ENCODE assay signal across 16 mouse cellular contexts in genomic region chr9:27556315-27557225, GRCm38 (mm10).
A peak's percentile ranks its signal among the peaks of the same experiment; 100 is the strongest.
DNase-seq lines count a peak whose midpoint lies in the region.
"Had no signal": no experiment of that assay in that cellular context is flagged by ENCODE, and none has a peak within 500 bp of the region (broad histone marks: within the 10 kb centered on the region; RNA-seq: fewer than 3 reads in every experiment).

No protein-coding gene starts in this region.

- H3K27ac ChIP-seq in midbrain, embryonic 10.5 days (replicated peaks): peak overlapping the region; percentile 80
- H3K27ac ChIP-seq: embryonic facial prominence, embryonic 15.5 days; liver, embryonic 14.5 days had no signal

- peaks cover 24% of the 10 kb centered on the region for H3K4me1 ChIP-seq in midbrain, embryonic 10.5 days
- H3K4me1 ChIP-seq: embryonic facial prominence, embryonic 15.5 days had no signal

- H3K4me3 ChIP-seq in midbrain, embryonic 10.5 days: no peak overlapping the region
- H3K4me3 ChIP-seq: embryonic facial prominence, embryonic 15.5 days had no signal

- intact Hi-C loops in heart, postnatal 14 days (cut with DNase I): no loop called here

- no peaks in the 10 kb centered on the region for H3K36me3 ChIP-seq in midbrain, embryonic 10.5 days
- H3K36me3 ChIP-seq: embryonic facial prominence, embryonic 15.5 days had no signal

- no peaks in the 10 kb centered on the region for H3K27me3 ChIP-seq in midbrain, embryonic 10.5 days (ENCODE audit: low read depth, poor library complexity, severe bottlenecking)
- H3K27me3 ChIP-seq: embryonic facial prominence, embryonic 15.5 days had no signal

- WGBS in midbrain, embryonic 10.5 days: 13% methylated on average over 6 of the region's 6 CpGs

- H3K9me3 ChIP-seq in midbrain, embryonic 10.5 days (replicated peaks): no peaks in the 10 kb centered on the region
- H3K9me3 ChIP-seq: embryonic facial prominence, embryonic 15.5 days had no signal

- peak; percentile 3 for DNase-seq in thymus, postnatal 0 days (ENCODE audit: low spot score)
- DNase-seq in thymus, postnatal 36 days: no peak
- peak; percentile 41 for DNase-seq in embryo, embryonic 10.5 days (ENCODE audit: low spot score)
- peak; percentile 24 for DNase-seq in midbrain, embryonic 10.5 days (ENCODE audit: low spot score)
- no peak for DNase-seq in left cerebral cortex, adult 8-10 months (ENCODE audit: low spot score in 2 of 2)
- DNase-seq in heart, postnatal 14 days: no peak
- no peak for DNase-seq in gastrocnemius, postnatal 4 days (ENCODE audit: low spot score in 2 of 2)
- DNase-seq: adrenal gland, adult 2 months; cerebellum, adult 9-10 months; heart, adult 18-20 months; kidney, postnatal 25 days; layer of hippocampus, postnatal 36 days; lung, postnatal 36 days; thymus, adult 18-20 months had no signal

Comparison
In these comparisons a context has a peak if more than half of its experiments do, and no peak if none do; other contexts are left out.
1. DNase-seq: peak in thymus, postnatal 0 days (single experiment), embryo, embryonic 10.5 days (single experiment) and midbrain, embryonic 10.5 days (single experiment); none in thymus, postnatal 36 days (0 of 2), left cerebral cortex, adult 8-10 months (0 of 2), heart, postnatal 14 days (0 of 2) and gastrocnemius, postnatal 4 days (0 of 2).